Mouse (Mus musculus) C2C12 (cell line): ENCODE data around the gene Atp6v0d1. TPM values are rescaled to one million over a fixed set of nuclear protein-coding genes. Genes with fewer than 3 reads are reported as not detected.

Source experiments
- H3K27me3 ChIP-seq: one replicate; pipeline ENCODE4 v1.6.1; 2011; ENCODE audit not compliant: control insufficient read depth, insufficient read depth, insufficient read length
- H3K36me3 ChIP-seq: one replicate; pipeline ENCODE4 v1.6.1; 2011; ENCODE audit not compliant: control insufficient read depth, insufficient read depth
- H3K4me3 ChIP-seq: one replicate; pipeline ENCODE4 v1.5.1; 2011; ENCODE audit warnings: mild to moderate bottlenecking, control low read depth; ENCODE audit not compliant: poor library complexity, insufficient read depth, severe bottlenecking
- H3K79me2 ChIP-seq: one replicate; pipeline ENCODE4 v1.6.1; 2011; ENCODE audit not compliant: control insufficient read depth, insufficient read depth
- H3K79me3 ChIP-seq: one replicate; pipeline ENCODE4 v1.6.1; 2011; ENCODE audit warnings: low read depth, control low read depth
- H3ac ChIP-seq: one replicate; pipeline ENCODE3; 2011; ENCODE audit warnings: low read depth; ENCODE audit not compliant: control insufficient read depth, insufficient read length
- CEBPB ChIP-seq: IDR thresholded peaks from one replicate; pipeline ENCODE4 v1.6.1; 2011; ENCODE audit warnings: low read depth, mild to moderate bottlenecking, control low read depth, moderate library complexity
- CTCF ChIP-seq: IDR thresholded peaks from one replicate; pipeline ENCODE4 v1.5.1; 2011; ENCODE audit not compliant: control insufficient read depth, insufficient read depth, insufficient read length
- FOSL1 ChIP-seq: IDR thresholded peaks from one replicate; pipeline ENCODE4 v1.8.0; 2011; ENCODE audit warnings: mild to moderate bottlenecking, low read length; ENCODE audit not compliant: poor library complexity, insufficient read depth, severe bottlenecking
- MAX ChIP-seq: IDR thresholded peaks from one replicate; pipeline ENCODE4 v1.6.1; 2011; ENCODE audit warnings: mild to moderate bottlenecking, control low read depth
- MYOD1 ChIP-seq: IDR thresholded peaks from one replicate; pipeline ENCODE4 v1.6.1; 2011; ENCODE audit warnings: low read depth; ENCODE audit not compliant: control insufficient read depth, insufficient read length
- MYOG ChIP-seq: IDR thresholded peaks from one replicate; pipeline ENCODE4 v1.6.1; 2011; ENCODE audit not compliant: control insufficient read depth, insufficient read length; ENCODE audit errors: extremely low read depth
- USF1 ChIP-seq: IDR thresholded peaks from one replicate; pipeline ENCODE4 v1.6.1; 2011; ENCODE audit warnings: low read depth, mild to moderate bottlenecking, control low read depth, moderate library complexity
- polyA plus RNA-seq: library from polyadenylated mRNA; unstranded; fragments of >200 nt; fragmentation: generic; extraction: Trizol; gene quantifications from one replicate; pipeline ENCODE4 v1.2.1, GENCODE M21; 2012; ENCODE audit warnings: missing spikeins

Gene Atp6v0d1
- polyA plus RNA-seq, 1 experiment, result 95.1 TPM

DNA sequence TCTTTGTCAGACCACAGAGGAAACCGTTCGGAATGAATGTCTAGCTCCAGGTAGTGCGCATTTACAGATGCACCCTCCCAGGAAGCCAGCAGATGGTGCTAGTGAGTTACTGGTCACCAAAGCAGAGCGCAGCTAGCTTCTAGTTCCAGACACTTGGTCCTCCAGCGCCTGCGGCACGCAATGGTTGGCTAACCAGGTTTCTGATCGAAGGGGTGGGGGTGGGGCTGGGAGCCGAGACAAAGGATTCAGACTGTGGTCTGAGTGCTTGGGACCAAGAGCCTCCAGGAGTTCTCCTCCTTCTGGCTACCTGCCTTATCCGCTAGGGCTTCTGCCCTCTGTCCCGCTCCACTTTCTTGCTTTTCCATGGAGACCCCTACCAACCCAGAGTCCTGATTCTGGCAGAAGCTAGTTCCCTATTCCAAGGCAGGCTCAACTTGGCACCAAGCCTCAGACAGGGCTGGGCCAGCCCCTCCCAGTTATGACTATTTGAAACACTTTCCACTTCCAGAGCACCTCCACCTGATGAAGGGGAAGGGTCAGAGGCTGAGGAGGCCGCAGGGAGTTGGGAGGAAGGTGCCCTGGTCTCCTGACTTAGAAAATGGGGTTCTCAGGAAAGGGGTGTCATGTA lies 49.7 kb downstream of the Atp6v0d1 start:
- Histone ChIP-seq H3K79me3 (no peaks in the 10 kb centered on the region), H3K36me3 (no peaks in the 10 kb centered on the region), H3ac (no peak overlapping the region), H3K79me2 (no peaks in the 10 kb centered on the region), H3K27me3 (no peaks in the 10 kb centered on the region), H3K4me3 (no peak overlapping the region)
- TF ChIP-seq MYOD1 (no peak), CTCF (peak; percentile 81), USF1 (no peak), CEBPB (no peak), MAX (no peak), MYOG (no peak)

DNA sequence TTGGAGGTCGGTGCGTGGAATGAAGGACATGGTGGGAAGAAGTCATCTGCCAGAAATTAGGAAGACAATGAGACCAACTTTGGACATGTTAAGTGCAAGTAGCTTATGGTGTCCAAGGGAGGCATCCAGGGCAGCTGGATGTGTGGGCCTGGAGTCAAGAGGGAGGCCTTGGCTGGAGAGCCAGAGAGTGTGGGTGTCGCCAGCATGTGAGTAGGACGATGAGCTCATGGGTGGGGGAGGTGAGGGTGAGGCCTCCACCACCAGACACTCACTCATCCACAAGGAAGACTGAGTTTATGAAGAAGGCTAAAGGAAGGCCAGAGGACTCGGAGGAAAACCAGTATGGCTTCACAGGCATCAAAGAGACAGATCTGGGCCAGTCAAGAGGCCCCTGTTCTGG lies 51.2 kb downstream of the Atp6v0d1 start:
- Histone ChIP-seq H3K27me3 (no peaks in the 10 kb centered on the region), H3K79me2 (no peaks in the 10 kb centered on the region), H3ac (no peak overlapping the region), H3K36me3 (no peaks in the 10 kb centered on the region), H3K4me3 (no peak overlapping the region), H3K79me3 (no peaks in the 10 kb centered on the region)
- TF ChIP-seq MYOD1, result no peak
- TF ChIP-seq FOSL1, result no peak

- Histone ChIP-seq H3K79me3 (no peaks in the 10 kb centered on the region), H3K27me3 (no peaks in the 10 kb centered on the region), H3ac (no peak overlapping the region), H3K4me3 (no peak overlapping the region), H3K79me2 (no peaks in the 10 kb centered on the region), H3K36me3 (no peaks in the 10 kb centered on the region)
- TF ChIP-seq MYOG (no peak), CEBPB (no peak), MYOD1 (no peak), CTCF (no peak), FOSL1 (no peak), MAX (no peak), USF1 (no peak)
Measured at GRCm38 (mm10) chr8:105514194-105514593, 51.7 kb downstream of the Atp6v0d1 start.

- no peaks in the 10 kb centered on the region for H3K79me2 ChIP-seq
- H3K27me3 ChIP-seq, result no peaks in the 10 kb centered on the region
- H3K79me3 ChIP-seq, result no peaks in the 10 kb centered on the region
- H3K36me3 ChIP-seq, result no peaks in the 10 kb centered on the region
- H3ac ChIP-seq, result no peak overlapping the region
- TF ChIP-seq CTCF (no peak), MYOD1 (no peak), MAX (no peak), MYOG (no peak), CEBPB (no peak), USF1 (no peak), FOSL1 (no peak)
- H3K4me3 ChIP-seq, result no peak overlapping the region
Measured at GRCm38 (mm10) chr8:105509997-105510735, 55.7 kb downstream of the Atp6v0d1 start.

- TF ChIP-seq MAX, result no peak
- TF ChIP-seq FOSL1, result no peak
- no peak for TF ChIP-seq CTCF
- TF ChIP-seq MYOG, result no peak
- no peak for TF ChIP-seq USF1
- no peak for TF ChIP-seq CEBPB
- no peak for TF ChIP-seq MYOD1
- H3ac ChIP-seq, result no peak overlapping the region
- no peaks in the 10 kb centered on the region for H3K36me3 ChIP-seq
- no peak overlapping the region for H3K4me3 ChIP-seq
- no peaks in the 10 kb centered on the region for H3K79me3 ChIP-seq
- H3K27me3 ChIP-seq, result no peaks in the 10 kb centered on the region
- H3K79me2 ChIP-seq, result no peaks in the 10 kb centered on the region
Measured at GRCm38 (mm10) chr8:105508758-105509157, 57.1 kb downstream of the Atp6v0d1 start.

GRCm38 (mm10) chr8:105506977-105507376 lies 58.9 kb downstream of the Atp6v0d1 start:
- Histone ChIP-seq H3K79me3 (no peaks in the 10 kb centered on the region), H3K79me2 (no peaks in the 10 kb centered on the region), H3K27me3 (no peaks in the 10 kb centered on the region), H3ac (no peak overlapping the region), H3K36me3 (no peaks in the 10 kb centered on the region), H3K4me3 (no peak overlapping the region)
- TF ChIP-seq MYOG (no peak), CEBPB (no peak), MAX (no peak), MYOD1 (no peak), FOSL1 (no peak), CTCF (no peak), USF1 (no peak)
